Mouse (Mus musculus) erythroblast, embryonic 14.5 days (primary cell): ENCODE data around the gene Rhobtb1. TPM values are rescaled to one million over a fixed set of nuclear protein-coding genes. Genes with fewer than 3 reads are reported as not detected.

Experiments used
- H3K27me3 ChIP-seq: 2 replicates; pipeline ENCODE4 v1.6.1; 2012; ENCODE audit warnings: inconsistent platforms; ENCODE audit not compliant: control insufficient read depth
- H3K36me3 ChIP-seq: 2 replicates; pipeline ENCODE4 v1.6.1; 2012; ENCODE audit warnings: mild to moderate bottlenecking, inconsistent platforms; ENCODE audit not compliant: control insufficient read depth
- H3K4me1 ChIP-seq: 2 replicates; pipeline ENCODE4 v1.6.1; 2012; ENCODE audit warnings: inconsistent platforms; ENCODE audit not compliant: control insufficient read depth
- H3K4me3 ChIP-seq: replicated peaks from 2 replicates; pipeline ENCODE3; 2012; ENCODE audit warnings: moderate library complexity, mild to moderate bottlenecking, inconsistent platforms
- H3K9me3 ChIP-seq: 2 replicates; pipeline ENCODE4 v1.6.1; 2012; ENCODE audit warnings: low read length, inconsistent platforms, mixed read lengths; ENCODE audit not compliant: control insufficient read depth
- GATA1 ChIP-seq: IDR thresholded peaks from 2 replicates; pipeline ENCODE4 v1.6.1; 2012; ENCODE audit warnings: low read length, inconsistent platforms, mixed read lengths
- TAL1 ChIP-seq: IDR thresholded peaks from 3 replicates; pipeline ENCODE4 v1.6.1; 2012; ENCODE audit warnings: low read length, inconsistent platforms, mixed read lengths
- polyA plus RNA-seq: library from polyadenylated mRNA; stranded (reverse); fragments of >175 nt; gene quantifications from 2 replicates; pipeline ENCODE4 v1.2.3, GENCODE M21; 2012

Rhobtb1 gene
- polyA plus RNA-seq, 1 experiment = 0.03 TPM

- H3K27me3 ChIP-seq = no peaks in the 10 kb centered on the region
- H3K4me3 ChIP-seq = no peak overlapping the region
- no peaks in the 10 kb centered on the region for H3K9me3 ChIP-seq
- H3K4me1 ChIP-seq = peaks cover 2% of the 10 kb centered on the region
- TF ChIP-seq GATA1 (no peak), TAL1 (no peak)
- no peaks in the 10 kb centered on the region; the same call in 1 of the 2 replicates for H3K36me3 ChIP-seq
Observed at GRCm38 (mm10) chr10:69253686-69254080, 102.4 kb downstream of the Rhobtb1 start.

GRCm38 (mm10) chr10:69254390-69254847 lies 103.2 kb downstream of the Rhobtb1 start:
- H3K27me3 ChIP-seq = no peaks in the 10 kb centered on the region
- H3K4me3 ChIP-seq = no peak overlapping the region
- H3K4me1 ChIP-seq = peaks cover 2% of the 10 kb centered on the region
- no peaks in the 10 kb centered on the region for H3K9me3 ChIP-seq
- H3K36me3 ChIP-seq = no peaks in the 10 kb centered on the region; the same call in 1 of the 2 replicates
- TF ChIP-seq GATA1 (no peak), TAL1 (no peak)

GRCm38 (mm10) chr10:69255594-69255993 lies 104.4 kb downstream of the Rhobtb1 start:
- Histone ChIP-seq H3K9me3 (no peaks in the 10 kb centered on the region), H3K4me3 (no peak overlapping the region), H3K27me3 (no peaks in the 10 kb centered on the region), H3K36me3 (no peaks in the 10 kb centered on the region; the same call in 1 of the 2 replicates), H3K4me1 (peaks cover 2% of the 10 kb centered on the region)
- TF ChIP-seq GATA1 = no peak
- TF ChIP-seq TAL1 = no peak

- Histone ChIP-seq H3K27me3 (no peaks in the 10 kb centered on the region), H3K9me3 (no peaks in the 10 kb centered on the region), H3K4me3 (no peak overlapping the region), H3K36me3 (no peaks in the 10 kb centered on the region; the same call in 1 of the 2 replicates), H3K4me1 (peaks cover 2% of the 10 kb centered on the region)
- TF ChIP-seq TAL1 = no peak
- TF ChIP-seq GATA1 = no peak
Observed at GRCm38 (mm10) chr10:69257592-69258133, 106.4 kb downstream of the Rhobtb1 start.

GRCm38 (mm10) chr10:69258588-69258987 lies 107.4 kb downstream of the Rhobtb1 start:
- TF ChIP-seq TAL1 (no peak), GATA1 (no peak)
- no peaks in the 10 kb centered on the region; the same call in 1 of the 2 replicates for H3K36me3 ChIP-seq
- H3K4me1 ChIP-seq = peaks cover 2% of the 10 kb centered on the region
- H3K4me3 ChIP-seq = no peak overlapping the region
- H3K27me3 ChIP-seq = no peaks in the 10 kb centered on the region
- no peaks in the 10 kb centered on the region for H3K9me3 ChIP-seq

GRCm38 (mm10) chr10:69259161-69259560 lies 107.9 kb downstream of the Rhobtb1 start:
- Histone ChIP-seq H3K27me3 (no peaks in the 10 kb centered on the region), H3K9me3 (no peaks in the 10 kb centered on the region), H3K36me3 (no peaks in the 10 kb centered on the region; the same call in 1 of the 2 replicates), H3K4me1 (peaks cover 2% of the 10 kb centered on the region), H3K4me3 (no peak overlapping the region)
- TF ChIP-seq GATA1 = no peak
- TF ChIP-seq TAL1 = no peak

- no peaks in the 10 kb centered on the region for H3K9me3 ChIP-seq
- peaks cover 2% of the 10 kb centered on the region; the same call in 1 of the 2 replicates for H3K4me1 ChIP-seq
- no peak overlapping the region for H3K4me3 ChIP-seq
- TF ChIP-seq TAL1 (no peak), GATA1 (no peak)
- H3K27me3 ChIP-seq = no peaks in the 10 kb centered on the region
- H3K36me3 ChIP-seq = no peaks in the 10 kb centered on the region; the same call in 1 of the 2 replicates
Observed at GRCm38 (mm10) chr10:69259929-69260328, 108.7 kb downstream of the Rhobtb1 start.

- H3K9me3 ChIP-seq = no peaks in the 10 kb centered on the region
- H3K4me3 ChIP-seq = no peak overlapping the region
- TF ChIP-seq GATA1 (no peak), TAL1 (no peak)
- H3K27me3 ChIP-seq = no peaks in the 10 kb centered on the region
- no peaks in the 10 kb centered on the region; the same call in 1 of the 2 replicates for H3K36me3 ChIP-seq
- H3K4me1 ChIP-seq = no peaks in the 10 kb centered on the region
Observed at GRCm38 (mm10) chr10:69262918-69263822, 111.9 kb downstream of the Rhobtb1 start.

- H3K27me3 ChIP-seq = no peaks in the 10 kb centered on the region
- no peaks in the 10 kb centered on the region; the same call in 1 of the 2 replicates for H3K36me3 ChIP-seq
- H3K4me1 ChIP-seq = no peaks in the 10 kb centered on the region
- no peak for TF ChIP-seq TAL1
- TF ChIP-seq GATA1 = no peak
- no peak overlapping the region for H3K4me3 ChIP-seq
- no peaks in the 10 kb centered on the region for H3K9me3 ChIP-seq
Observed at GRCm38 (mm10) chr10:69263906-69264305, 112.7 kb downstream of the Rhobtb1 start.
